Mouse (Mus musculus) kidney, adult 2 months (tissue): Measurements from ENCODE around the gene Adamtsl3. TPM values are rescaled to one million over a fixed set of nuclear protein-coding genes. Genes with fewer than 3 reads are reported as not detected.
"Not testable (repeated sequence)": the region's sequence is repeated elsewhere in the genome, so short reads cannot be mapped to it uniquely, and the experiment has no call there.

ENCODE experiments used
- DNase-seq: peaks from one replicate; pipeline ENCODE4 v3.0.0; 2021
- H3K27ac ChIP-seq: fragments of 200-500 bp; 2 replicates; pipeline ENCODE4 v1.5.1; 2012; ENCODE audit warnings: low read depth, low read length, control low read depth, inconsistent platforms; ENCODE audit not compliant: insufficient read depth
- H3K27me3 ChIP-seq: fragments of 200-500 bp; replicated peaks from 2 replicates; pipeline ENCODE4 v1.6.1; 2012; ENCODE audit warnings: mild to moderate bottlenecking, moderate library complexity, low read length, inconsistent platforms; ENCODE audit not compliant: control insufficient read depth, insufficient read depth
- H3K36me3 ChIP-seq: fragments of 200-500 bp; 2 replicates; pipeline ENCODE4 v1.6.1; 2012; ENCODE audit warnings: mild to moderate bottlenecking, moderate library complexity, low read length, inconsistent platforms; ENCODE audit not compliant: control insufficient read depth, insufficient read depth
- H3K4me1 ChIP-seq: fragments of 200-500 bp; 2 replicates; pipeline ENCODE4 v1.6.1; 2011; ENCODE audit warnings: low read length; ENCODE audit not compliant: control insufficient read depth, insufficient read depth
- H3K4me3 ChIP-seq: fragments of 200-500 bp; 2 replicates; pipeline ENCODE4 v1.5.1; 2011; ENCODE audit warnings: mild to moderate bottlenecking, low read depth, low read length, control low read depth; ENCODE audit not compliant: insufficient read depth
- CTCF ChIP-seq: fragments of 200-500 bp; conservative IDR thresholded peaks from 2 replicates; pipeline ENCODE4 v1.5.1; 2011; ENCODE audit warnings: low read depth, mild to moderate bottlenecking, control low read depth, low read length, moderate library complexity, mixed read lengths; ENCODE audit not compliant: insufficient read depth, insufficient read length
- POLR2A ChIP-seq: fragments of 200-500 bp; IDR thresholded peaks from one replicate; pipeline ENCODE4 v1.6.1; 2011; ENCODE audit warnings: low read depth, low read length, control low read depth
- WGBS: fragments of 180-500 bp; shearing (Covaris S2); methylation state at CpG from one replicate; pipeline ENCODE4 v1.1.7; 2018; 5-methylcytosine and 5-hydroxymethylcytosine counted together
- polyA plus RNA-seq: library from polyadenylated mRNA; depleted of rRNA; stranded (reverse); fragments of >200 nt; gene quantifications from 2 replicates; pipeline ENCODE4 v1.2.3, GENCODE M21; 2012

The Adamtsl3 gene
- polyA plus RNA-seq, 1 experiment, result 0.41 TPM

DNA sequence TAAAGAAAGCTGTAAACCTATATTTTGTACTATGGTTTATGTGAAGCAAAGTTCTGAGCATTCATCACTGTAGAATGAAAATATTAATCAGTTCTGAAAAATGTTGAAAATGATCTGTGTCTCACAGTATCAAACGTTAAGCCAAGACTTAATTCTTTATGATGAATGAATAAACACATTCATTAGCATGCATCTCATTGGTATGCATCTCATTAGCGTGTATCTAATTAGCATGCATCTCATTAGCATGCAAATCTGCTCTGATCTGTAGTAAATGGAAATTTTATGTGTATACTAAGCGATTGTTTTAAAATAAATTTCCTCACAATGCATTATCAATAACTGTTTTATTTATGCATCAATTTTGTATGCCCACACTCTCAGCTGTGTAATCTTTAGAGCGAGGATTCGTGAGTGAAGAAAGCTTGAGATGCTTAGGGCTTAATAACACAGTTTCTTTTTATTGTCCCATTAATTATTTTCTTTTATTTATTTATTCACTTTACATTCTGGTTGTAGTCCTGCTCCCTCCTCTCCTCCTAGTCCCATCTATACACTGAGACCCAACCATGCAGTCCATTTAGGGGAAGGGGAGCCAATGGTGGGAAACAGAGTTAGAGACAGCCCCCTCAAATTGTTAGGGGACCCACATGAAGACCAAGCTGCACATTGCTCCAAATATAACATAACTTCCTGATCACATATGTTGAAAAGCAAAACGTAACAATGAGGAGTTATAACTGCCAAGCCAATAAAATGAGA, 60.4 kb downstream of the Adamtsl3 start:
- no peak overlapping the region for H3K27ac ChIP-seq
- no peak overlapping the region for H3K4me3 ChIP-seq
- no peaks in the 10 kb centered on the region for H3K36me3 ChIP-seq
- WGBS, result 79% methylated on average over 6 of the region's 6 CpGs
- TF ChIP-seq CTCF (no peak), POLR2A (no peak)
- H3K4me1 ChIP-seq, result no peaks in the 10 kb centered on the region
- no peak for DNase-seq
- no peaks in the 10 kb centered on the region for H3K27me3 ChIP-seq

- Histone ChIP-seq H3K27me3 (no peaks in the 10 kb centered on the region), H3K4me3 (no peak overlapping the region), H3K4me1 (no peaks in the 10 kb centered on the region), H3K27ac (no peak overlapping the region), H3K36me3 (no peaks in the 10 kb centered on the region)
- TF ChIP-seq CTCF (no peak), POLR2A (no peak)
- DNase-seq, result no peak
- WGBS, result 58% methylated on average over 4 of the region's 5 CpGs
Measured at GRCm38 (mm10) chr7:82396869-82397268, 61.4 kb downstream of the Adamtsl3 start.

GRCm38 (mm10) chr7:82397632-82398031, 62.1 kb downstream of the Adamtsl3 start:
- no peaks in the 10 kb centered on the region for H3K36me3 ChIP-seq
- no peaks in the 10 kb centered on the region for H3K4me1 ChIP-seq
- no peak for DNase-seq
- no peak overlapping the region for H3K4me3 ChIP-seq
- no peaks in the 10 kb centered on the region for H3K27me3 ChIP-seq
- H3K27ac ChIP-seq, result no peak overlapping the region
- 79% methylated on average over 8 of the region's 8 CpGs for WGBS
- TF ChIP-seq CTCF, result no peak

DNA sequence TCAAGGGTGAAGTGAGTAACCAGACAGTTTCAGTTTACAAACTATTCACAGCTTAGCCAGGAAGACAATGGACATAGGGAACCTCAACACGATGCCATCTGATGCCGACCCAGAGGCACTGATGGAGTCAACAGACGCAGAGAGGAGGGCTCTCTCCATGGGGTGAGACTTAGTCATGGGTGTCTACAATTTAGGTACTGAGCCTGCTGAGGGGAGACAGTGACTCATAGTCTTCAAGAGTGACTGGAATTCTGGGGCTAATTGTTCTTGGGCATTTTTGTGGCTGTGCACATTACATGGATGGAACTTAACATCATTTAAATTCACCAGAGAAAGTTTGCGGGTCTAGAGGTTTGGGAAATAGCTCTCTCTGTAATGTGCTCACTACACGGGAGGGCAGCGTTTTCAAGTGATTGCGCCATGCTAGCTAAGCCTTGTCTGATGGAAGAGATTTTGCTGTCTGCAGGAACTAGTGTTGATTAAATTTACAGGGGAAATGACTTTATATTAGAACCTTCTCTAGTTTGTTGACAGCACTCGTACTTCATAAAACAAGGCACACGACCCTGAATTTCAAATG, 70.1 kb downstream of the Adamtsl3 start:
- 80% methylated on average over 9 of the region's 9 CpGs for WGBS
- no peaks in the 10 kb centered on the region for H3K36me3 ChIP-seq
- TF ChIP-seq POLR2A (no peak), CTCF (no peak)
- H3K27ac ChIP-seq, result no peak overlapping the region
- no peak overlapping the region for H3K4me3 ChIP-seq
- H3K27me3 ChIP-seq, result no peaks in the 10 kb centered on the region
- H3K4me1 ChIP-seq, result no peaks in the 10 kb centered on the region
- no peak for DNase-seq

DNA sequence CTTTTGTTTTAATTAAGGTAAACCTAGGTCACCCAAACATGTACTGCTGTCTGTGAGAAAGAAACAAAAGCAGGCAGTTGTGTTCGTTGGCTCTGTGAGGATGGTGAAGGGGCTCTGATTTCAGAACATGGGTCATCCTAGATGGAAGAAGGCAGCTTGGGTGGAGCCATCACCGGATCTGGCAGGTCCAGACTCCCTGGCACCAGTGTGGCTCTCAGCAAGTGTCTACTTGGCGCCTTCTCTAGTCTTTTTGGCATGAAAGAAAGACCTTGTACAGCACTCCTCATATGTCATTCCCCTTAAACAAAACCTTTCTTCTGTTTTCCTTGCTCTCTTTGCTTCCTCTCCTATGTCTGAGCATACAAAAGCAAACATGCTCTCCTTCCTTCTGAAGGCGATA, 75.5 kb downstream of the Adamtsl3 start:
- no peak overlapping the region for H3K4me3 ChIP-seq

GRCm38 (mm10) chr7:82416653-82417052, 81.2 kb downstream of the Adamtsl3 start:
- H3K27me3 ChIP-seq, result no peaks in the 10 kb centered on the region
- no peak overlapping the region for H3K27ac ChIP-seq
- WGBS, result 80% methylated on average over 6 of the region's 6 CpGs

More for the DNA sequence above, 75.5 kb downstream of the Adamtsl3 start:
- no peaks in the 10 kb centered on the region for H3K4me1 ChIP-seq
- WGBS, result 40% methylated on average over 4 of the region's 4 CpGs
- H3K27me3 ChIP-seq, result no peaks in the 10 kb centered on the region
- no peaks in the 10 kb centered on the region for H3K36me3 ChIP-seq
- H3K27ac ChIP-seq, result no peak overlapping the region
- TF ChIP-seq POLR2A (no peak), CTCF (no peak)
- no peak for DNase-seq

GRCm38 (mm10) chr7:82417053-82417452, 81.6 kb downstream of the Adamtsl3 start:
- TF ChIP-seq POLR2A (no peak), CTCF (no peak)
- 71% methylated on average over 4 of the region's 4 CpGs for WGBS
- H3K4me1 ChIP-seq, result no peaks in the 10 kb centered on the region
- no peak for DNase-seq
- H3K27ac ChIP-seq, result no peak overlapping the region
- H3K36me3 ChIP-seq, result no peaks in the 10 kb centered on the region
- no peaks in the 10 kb centered on the region for H3K27me3 ChIP-seq
- no peak overlapping the region for H3K4me3 ChIP-seq

More at GRCm38 (mm10) chr7:82416653-82417052, 81.2 kb downstream of the Adamtsl3 start:
- no peak for TF ChIP-seq CTCF
- TF ChIP-seq POLR2A, result no peak
- Histone ChIP-seq H3K36me3 (no peaks in the 10 kb centered on the region), H3K4me1 (no peaks in the 10 kb centered on the region), H3K4me3 (no peak overlapping the region)
- DNase-seq, result no peak

GRCm38 (mm10) chr7:82420329-82421052, 85.0 kb downstream of the Adamtsl3 start:
- not testable (repeated sequence) for H3K27ac ChIP-seq, DNase-seq, H3K4me1 ChIP-seq, H3K4me3 ChIP-seq, H3K27me3 ChIP-seq, H3K36me3 ChIP-seq
- WGBS, result 30% methylated on average over 5 of the region's 6 CpGs
